Mouse (Mus musculus): ENCODE data around the gene Ankmy1.

Ankmy1 gene

DNA sequence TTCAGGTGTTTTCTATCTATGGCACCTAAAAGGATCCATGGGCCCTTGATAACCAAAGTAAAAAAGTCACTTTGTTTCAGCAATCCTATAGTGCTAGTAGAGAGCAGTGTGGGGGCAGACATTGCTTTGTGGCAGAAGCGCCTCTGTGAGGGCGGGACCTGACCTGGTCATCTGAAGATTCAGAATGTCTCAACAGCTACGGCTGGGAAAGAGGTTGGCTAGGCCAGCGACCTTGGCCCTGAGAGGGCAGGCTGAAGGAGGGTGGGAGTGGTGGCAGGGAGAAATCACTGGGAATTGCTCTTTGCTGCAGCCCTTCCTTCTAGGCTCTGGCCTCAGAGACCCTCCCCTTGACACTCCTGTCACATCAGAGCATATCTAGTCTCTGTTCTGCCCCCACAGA is 11.5 kb upstream of the Ankmy1 start:
- in situ Hi-C loops (cut with MboI), result loop anchor here (25.0 kb wide), 2 partner anchors 723 to 898 kb away; partner anchors contain the start of genes D2hgdh, Dtymk and Ing5

- in situ Hi-C loops (cut with MboI), result loop anchor here (25.0 kb wide), 2 partner anchors 725 to 900 kb away; partner anchors contain the start of genes D2hgdh, Dtymk and Ing5
Observed at GRCm38 (mm10) chr1:92912286-92912685, 9.6 kb upstream of the Ankmy1 start.

DNA sequence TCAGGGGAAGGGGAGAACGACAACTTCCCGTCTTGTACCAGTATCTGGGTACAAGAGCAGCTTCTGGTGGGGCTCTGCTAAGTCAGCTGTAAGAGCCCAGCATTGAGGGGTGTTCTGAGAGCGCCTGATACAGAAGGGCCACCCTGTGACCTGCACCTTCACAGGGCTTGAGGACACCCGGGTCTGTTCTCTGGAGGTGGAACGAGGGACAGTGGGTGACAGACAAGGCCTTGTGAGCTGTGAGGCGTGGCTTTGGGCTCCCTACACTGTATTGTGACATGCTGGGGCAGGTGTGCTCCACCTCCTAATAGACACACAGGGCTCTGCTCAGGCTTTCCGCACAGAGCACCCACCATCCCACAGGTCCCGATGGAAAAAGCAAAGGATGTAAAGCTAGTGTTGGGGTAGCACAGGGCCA is 9.0 kb upstream of the Ankmy1 start:
- in situ Hi-C loops (cut with MboI), result loop anchor here (25.0 kb wide), 2 partner anchors 726 to 901 kb away; partner anchors contain the start of genes D2hgdh, Dtymk and Ing5

DNA sequence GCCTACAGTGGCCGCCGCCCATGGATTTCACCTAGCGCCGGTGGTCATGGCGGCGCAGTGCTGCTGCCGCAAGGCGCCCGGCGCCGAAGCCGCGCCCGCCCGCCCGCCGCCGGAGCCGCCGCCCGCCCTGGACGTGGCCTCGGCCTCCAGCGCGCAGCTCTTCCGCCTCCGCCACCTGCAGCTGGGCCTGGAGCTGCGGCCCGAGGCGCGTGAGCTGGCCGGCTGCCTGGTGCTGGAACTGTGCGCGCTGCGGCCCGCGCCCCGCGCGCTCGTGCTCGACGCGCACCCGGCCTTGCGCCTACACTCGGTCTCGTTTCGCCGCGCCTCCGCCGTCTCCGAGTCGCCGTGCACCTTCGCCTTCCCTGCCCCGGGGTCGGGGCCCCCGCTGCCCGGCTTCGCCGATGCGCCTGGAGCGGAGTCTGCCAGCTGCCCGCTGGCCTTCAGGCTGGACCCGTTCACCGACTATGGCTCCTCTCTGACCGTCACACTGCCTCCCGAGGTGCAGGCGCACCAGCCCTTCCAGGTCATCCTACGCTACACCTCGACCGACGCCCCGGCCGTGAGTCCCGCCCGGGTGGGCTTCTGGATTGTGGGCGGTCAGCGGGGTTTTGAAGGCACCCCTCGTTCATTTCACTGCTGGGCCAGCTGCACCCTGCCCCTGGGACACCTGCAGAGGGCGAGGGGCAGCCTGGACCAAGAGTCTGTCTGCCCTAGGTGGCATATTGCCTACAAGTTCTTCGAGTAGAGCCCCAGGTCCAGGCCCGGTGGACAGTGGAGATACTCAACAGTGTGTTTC is 8.4 kb upstream of the Ankmy1 start:
- in situ Hi-C loops (cut with MboI), result loop anchor here (25.0 kb wide), 2 partner anchors 726 to 901 kb away; partner anchors contain the start of genes D2hgdh, Dtymk and Ing5

GRCm38 (mm10) chr1:92910239-92910885 is 7.7 kb upstream of the Ankmy1 start, which contains the start of gene Rnpepl1:
TSS of gene Rnpepl1 (plus strand) at chr1:92910783.
- in situ Hi-C loops (cut with MboI), result loop anchor here (25.0 kb wide), 2 partner anchors 727 to 902 kb away; partner anchors contain the start of genes D2hgdh, Dtymk and Ing5

DNA sequence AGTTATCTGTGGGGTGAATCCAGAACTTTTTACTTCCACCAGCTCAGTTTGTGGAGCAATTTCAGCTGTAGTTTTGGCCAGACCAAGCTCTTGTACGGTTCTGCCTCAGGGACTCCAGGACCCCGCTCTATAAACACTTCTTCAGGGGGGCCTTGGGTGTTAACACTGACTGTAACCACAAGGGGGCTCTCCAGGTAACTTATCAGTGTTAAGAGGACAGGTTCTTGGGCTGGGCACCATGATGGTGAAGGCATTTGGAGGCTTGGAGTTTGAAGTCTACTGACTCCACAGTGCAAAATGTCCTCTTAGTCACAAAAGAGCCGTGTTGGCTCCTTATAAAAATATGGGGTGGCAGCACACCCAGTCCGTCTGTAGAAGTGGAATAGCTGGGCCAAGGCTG is 6.4 kb upstream of the Ankmy1 start:
- in situ Hi-C loops (cut with MboI), result loop anchor here (25.0 kb wide), 2 partner anchors 728 to 903 kb away; partner anchors contain the start of genes D2hgdh, Dtymk and Ing5

DNA sequence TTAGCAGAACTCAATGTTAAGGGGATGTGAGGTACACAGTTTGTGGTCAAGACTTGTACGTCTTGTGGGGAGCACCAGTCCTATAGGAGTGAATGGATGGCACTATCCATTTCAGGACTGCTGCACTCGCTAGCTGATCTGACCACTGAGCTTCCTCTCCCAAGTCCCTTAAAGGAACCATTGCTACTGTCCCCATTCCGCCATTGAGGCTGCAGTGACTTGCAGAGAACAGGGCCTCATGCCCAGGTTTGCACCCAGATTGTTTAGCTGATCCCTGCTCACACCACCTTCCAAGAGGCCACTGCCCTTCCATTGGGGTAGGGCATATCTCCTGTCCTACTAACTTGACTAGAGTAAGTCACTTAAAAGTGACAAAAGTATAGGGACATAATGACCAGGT is 6.0 kb upstream of the Ankmy1 start:
- in situ Hi-C loops (cut with MboI), result loop anchor here (25.0 kb wide), 2 partner anchors 729 to 904 kb away; partner anchors contain the start of genes D2hgdh, Dtymk and Ing5

- in situ Hi-C loops (cut with MboI), result loop anchor here (25.0 kb wide), 2 partner anchors 730 to 905 kb away; partner anchors contain the start of genes D2hgdh, Dtymk and Ing5
Observed at GRCm38 (mm10) chr1:92907632-92908360, 5.1 kb upstream of the Ankmy1 start.

GRCm38 (mm10) chr1:92906779-92907631 is 4.3 kb upstream of the Ankmy1 start, which contains the start of gene Dusp28:
TSS of gene Dusp28 (plus strand) at chr1:92906981.
- in situ Hi-C loops (cut with MboI), result loop anchor here (25.0 kb wide), 2 partner anchors 730 to 905 kb away; partner anchors contain the start of genes D2hgdh, Dtymk and Ing5

- in situ Hi-C loops (cut with MboI), result loop anchor here (25.0 kb wide), 2 partner anchors 731 to 906 kb away; partner anchors contain the start of genes D2hgdh, Dtymk and Ing5
Observed at GRCm38 (mm10) chr1:92905703-92906310, 3.1 kb upstream of the Ankmy1 start.

- in situ Hi-C loops (cut with MboI), result loop anchor here (25.0 kb wide), 2 partner anchors 734 to 909 kb away; partner anchors contain the start of genes D2hgdh, Dtymk and Ing5
Observed at GRCm38 (mm10) chr1:92903627-92904026, 921 bp upstream of the Ankmy1 start.

GRCm38 (mm10) chr1:92895089-92895488 is 7.6 kb downstream of the Ankmy1 start:
- in situ Hi-C loops (cut with MboI), result no loop called here

GRCm38 (mm10) chr1:92893896-92894295 is 8.8 kb downstream of the Ankmy1 start:
- in situ Hi-C loops (cut with MboI), result no loop called here

- in situ Hi-C loops (cut with MboI), result no loop called here
Observed at GRCm38 (mm10) chr1:92892791-92893190, 9.9 kb downstream of the Ankmy1 start.

- in situ Hi-C loops (cut with MboI), result no loop called here
Observed at GRCm38 (mm10) chr1:92888901-92889655, 13.6 kb downstream of the Ankmy1 start.

- in situ Hi-C loops (cut with MboI), result no loop called here
Observed at GRCm38 (mm10) chr1:92881982-92882381, 20.7 kb downstream of the Ankmy1 start.

DNA sequence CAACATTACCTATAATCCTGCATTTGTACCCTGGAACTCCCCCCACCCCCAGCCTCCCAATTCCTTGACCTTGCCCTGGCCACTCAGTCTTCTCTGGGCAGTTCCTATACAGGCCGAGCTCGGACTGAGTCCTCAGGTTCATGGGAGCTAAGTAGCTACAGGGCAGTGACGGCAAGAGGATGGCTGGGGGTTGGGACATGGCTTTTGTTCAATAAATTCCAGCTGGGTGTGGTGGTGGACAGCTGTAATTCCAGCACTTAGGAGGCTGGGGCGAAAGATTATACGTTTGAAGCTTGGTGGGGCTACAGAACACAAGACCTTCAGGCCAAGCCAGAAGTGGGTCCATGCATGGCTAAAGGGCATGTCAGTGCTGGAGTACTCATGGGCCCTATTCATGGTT is 22.6 kb downstream of the Ankmy1 start:
- in situ Hi-C loops (cut with MboI), result no loop called here

DNA sequence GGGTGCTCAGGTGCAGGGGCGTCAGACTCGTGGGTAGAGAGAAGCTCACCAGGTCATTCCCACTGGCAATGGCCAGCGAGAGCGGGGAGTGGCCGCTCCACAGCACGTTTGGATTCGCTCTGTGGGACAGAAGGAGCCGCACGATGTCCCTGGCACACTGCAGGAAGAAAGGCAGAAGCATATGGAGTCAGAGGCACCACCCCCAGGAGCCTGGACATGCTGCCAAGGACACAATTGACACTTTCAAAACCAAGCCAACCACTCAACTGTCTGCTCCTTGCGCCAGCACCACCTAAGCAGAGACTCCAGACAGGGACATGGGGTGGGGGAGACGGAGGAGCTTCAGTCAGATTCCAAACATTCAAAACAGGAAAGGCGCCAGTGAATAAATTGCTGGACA is 23.4 kb downstream of the Ankmy1 start:
- in situ Hi-C loops (cut with MboI), result no loop called here
